Mouse (Mus musculus) ES-Bruce4 (cell line): ENCODE data around the gene Kif21a. TPM values are rescaled to one million over a fixed set of nuclear protein-coding genes. Genes with fewer than 3 reads are reported as not detected.

Experiments used
- H3K27ac ChIP-seq: 2 replicates; pipeline ENCODE4 v1.5.1; 2012; ENCODE audit warnings: low read length, inconsistent platforms; ENCODE audit not compliant: insufficient read depth
- H3K27me3 ChIP-seq: 2 replicates; pipeline ENCODE4 v1.6.1; 2012; ENCODE audit warnings: mild to moderate bottlenecking, low read length, inconsistent platforms; ENCODE audit not compliant: control insufficient read depth, poor library complexity, insufficient read depth, severe bottlenecking
- H3K36me3 ChIP-seq: 2 replicates; pipeline ENCODE4 v1.6.1; 2012; ENCODE audit warnings: inconsistent platforms, mild to moderate bottlenecking, low read length, moderate library complexity; ENCODE audit not compliant: control insufficient read depth, poor library complexity, insufficient read depth, severe bottlenecking
- H3K4me1 ChIP-seq: one replicate; pipeline ENCODE4 v1.8.1; 2011; ENCODE audit warnings: low read length; ENCODE audit not compliant: control insufficient read depth, insufficient read depth
- H3K4me3 ChIP-seq: 2 replicates; pipeline ENCODE4 v1.5.1; 2011; ENCODE audit warnings: low read depth, mild to moderate bottlenecking, low read length
- H3K9ac ChIP-seq: 2 replicates; pipeline ENCODE4 v1.6.1; 2012; ENCODE audit warnings: low read depth, mild to moderate bottlenecking, inconsistent platforms; ENCODE audit not compliant: poor library complexity, severe bottlenecking
- H3K9me3 ChIP-seq: replicated peaks from 2 replicates; pipeline ENCODE4 v1.6.1; 2012; ENCODE audit warnings: mild to moderate bottlenecking, low read length, inconsistent platforms; ENCODE audit not compliant: control insufficient read depth, poor library complexity, insufficient read depth, severe bottlenecking
- CTCF ChIP-seq: IDR thresholded peaks from one replicate; pipeline ENCODE4 v1.8.1; 2011; ENCODE audit warnings: low read depth, low read length
- EP300 ChIP-seq: IDR thresholded peaks from 2 replicates; pipeline ENCODE4 v1.6.1; 2011; ENCODE audit warnings: low read depth, low read length; ENCODE audit not compliant: insufficient read depth
- POLR2A ChIP-seq: IDR thresholded peaks from one replicate; pipeline ENCODE4 v1.8.1; 2011; ENCODE audit warnings: low read length; ENCODE audit not compliant: insufficient read depth
- polyA plus RNA-seq: library from polyadenylated mRNA; stranded (reverse); fragments of >200 nt; gene quantifications from 2 replicates; pipeline ENCODE4 v1.2.4, GENCODE M21; 2011; ENCODE audit warnings: low read depth; ENCODE audit not compliant: missing spikeins, insufficient read depth, insufficient read length

The Kif21a gene
- polyA plus RNA-seq, 1 experiment: 17.0 TPM

DNA sequence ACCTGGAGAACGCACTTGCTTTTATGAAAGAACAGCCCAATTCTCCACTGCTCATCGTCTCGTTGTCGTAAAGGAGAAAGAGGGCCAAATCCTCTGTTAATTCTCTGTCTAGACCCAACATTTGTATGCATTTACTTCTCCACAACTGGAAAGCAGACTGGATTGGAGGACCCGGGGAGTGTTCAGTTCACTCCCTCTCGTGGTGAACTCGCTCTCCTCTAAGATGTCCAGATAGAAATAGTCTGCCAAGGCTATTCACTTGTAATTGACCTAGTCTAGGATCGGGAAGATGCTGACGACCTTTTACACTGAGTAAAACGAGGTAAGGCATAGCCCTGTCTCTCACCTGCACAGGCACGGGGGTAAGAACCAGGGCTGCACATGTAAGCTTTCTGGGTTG lies 2.1 kb downstream of the Kif21a start:
- no peak overlapping the region for H3K9ac ChIP-seq
- H3K4me3 ChIP-seq: no peak overlapping the region
- H3K36me3 ChIP-seq: no peaks in the 10 kb centered on the region
- TF ChIP-seq CTCF: no peak
- TF ChIP-seq EP300: no peak
- no peak for TF ChIP-seq POLR2A
- H3K9me3 ChIP-seq: peaks cover 11% of the 10 kb centered on the region
- no peaks in the 10 kb centered on the region for H3K4me1 ChIP-seq
- H3K27me3 ChIP-seq: no peaks in the 10 kb centered on the region
- no peak overlapping the region for H3K27ac ChIP-seq

GRCm38 (mm10) chr15:91046506-91046905 lies 3.2 kb downstream of the Kif21a start:
- Histone ChIP-seq H3K4me3 (no peak overlapping the region), H3K4me1 (no peaks in the 10 kb centered on the region), H3K27ac (no peak overlapping the region), H3K9me3 (peaks cover 11% of the 10 kb centered on the region; the same call in 1 of the 2 replicates), H3K9ac (no peak overlapping the region), H3K27me3 (no peaks in the 10 kb centered on the region), H3K36me3 (no peaks in the 10 kb centered on the region)
- TF ChIP-seq EP300: no peak
- no peak for TF ChIP-seq POLR2A
- TF ChIP-seq CTCF: no peak

DNA sequence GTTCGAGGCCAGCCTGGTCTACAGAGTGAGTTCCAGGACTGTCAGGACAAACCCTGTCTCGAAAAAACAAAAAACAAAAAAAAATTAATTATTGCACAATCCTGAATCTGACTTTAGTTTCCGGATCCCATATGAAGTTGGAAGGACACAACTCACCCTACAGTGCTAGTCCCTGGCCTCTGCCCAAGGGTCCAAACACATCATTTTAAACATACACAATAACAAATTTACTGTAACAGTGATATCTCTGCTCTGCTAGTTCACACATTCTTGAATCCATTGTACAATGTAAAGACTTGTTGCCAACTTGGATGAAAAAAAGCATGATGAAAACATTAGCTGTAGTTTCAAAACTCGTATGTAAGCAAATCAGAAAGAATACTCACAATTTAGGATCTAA lies 6.5 kb downstream of the Kif21a start:
- Histone ChIP-seq H3K36me3 (no peaks in the 10 kb centered on the region), H3K9me3 (no peaks in the 10 kb centered on the region), H3K27me3 (no peaks in the 10 kb centered on the region), H3K27ac (no peak overlapping the region), H3K4me1 (no peaks in the 10 kb centered on the region), H3K9ac (no peak overlapping the region), H3K4me3 (no peak overlapping the region)
- TF ChIP-seq CTCF (no peak), EP300 (no peak), POLR2A (no peak)

DNA sequence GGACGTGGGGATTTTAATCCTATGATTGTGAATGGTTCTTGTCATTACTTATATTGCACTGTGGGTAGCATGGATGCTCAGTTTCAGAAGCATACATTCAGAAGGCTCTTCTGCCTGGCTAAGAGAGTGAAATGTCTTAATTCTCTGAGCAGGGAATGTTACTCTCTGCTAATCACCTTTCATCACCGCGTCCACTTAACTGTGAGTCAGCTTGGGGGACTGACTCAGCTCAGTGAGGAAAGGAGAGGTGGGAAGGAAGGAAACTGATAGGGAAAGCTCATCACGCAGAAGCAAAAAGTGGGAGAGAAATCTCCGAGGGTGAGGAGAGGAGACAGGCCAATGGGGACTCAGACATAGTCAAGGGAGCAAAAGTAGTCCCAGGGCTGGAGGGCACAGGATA lies 10.9 kb downstream of the Kif21a start:
- H3K9me3 ChIP-seq: no peaks in the 10 kb centered on the region
- H3K36me3 ChIP-seq: no peaks in the 10 kb centered on the region
- no peaks in the 10 kb centered on the region for H3K27me3 ChIP-seq
- no peaks in the 10 kb centered on the region for H3K4me1 ChIP-seq
- no peak overlapping the region for H3K9ac ChIP-seq
- no peak overlapping the region for H3K4me3 ChIP-seq
- H3K27ac ChIP-seq: no peak overlapping the region
- TF ChIP-seq POLR2A: no peak
- no peak for TF ChIP-seq CTCF
- no peak for TF ChIP-seq EP300

DNA sequence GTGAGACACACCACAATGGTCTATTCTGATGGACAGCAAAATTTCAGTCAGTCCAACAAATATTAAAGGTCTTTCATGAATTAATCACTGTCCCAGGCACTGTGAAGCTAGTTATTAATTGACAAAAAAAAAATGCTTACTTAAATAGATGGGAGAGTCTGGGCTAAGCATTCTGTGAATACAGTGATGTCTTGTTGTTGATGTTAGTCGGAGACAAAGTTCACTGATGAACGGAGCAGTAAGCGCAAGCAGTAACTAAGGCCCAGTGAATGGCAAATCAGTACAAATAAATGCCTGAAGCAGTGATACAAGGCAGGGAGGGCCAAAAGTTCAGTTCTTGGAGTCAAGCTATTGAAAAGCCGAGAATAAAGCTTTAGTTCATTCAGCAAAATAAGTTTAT lies 15.7 kb downstream of the Kif21a start:
- H3K36me3 ChIP-seq: no peaks in the 10 kb centered on the region
- H3K4me3 ChIP-seq: no peak overlapping the region
- no peaks in the 10 kb centered on the region for H3K4me1 ChIP-seq
- no peaks in the 10 kb centered on the region for H3K27me3 ChIP-seq
- no peak overlapping the region for H3K27ac ChIP-seq
- TF ChIP-seq POLR2A (no peak), EP300 (no peak), CTCF (no peak)
- H3K9me3 ChIP-seq: no peaks in the 10 kb centered on the region
- H3K9ac ChIP-seq: no peak overlapping the region

DNA sequence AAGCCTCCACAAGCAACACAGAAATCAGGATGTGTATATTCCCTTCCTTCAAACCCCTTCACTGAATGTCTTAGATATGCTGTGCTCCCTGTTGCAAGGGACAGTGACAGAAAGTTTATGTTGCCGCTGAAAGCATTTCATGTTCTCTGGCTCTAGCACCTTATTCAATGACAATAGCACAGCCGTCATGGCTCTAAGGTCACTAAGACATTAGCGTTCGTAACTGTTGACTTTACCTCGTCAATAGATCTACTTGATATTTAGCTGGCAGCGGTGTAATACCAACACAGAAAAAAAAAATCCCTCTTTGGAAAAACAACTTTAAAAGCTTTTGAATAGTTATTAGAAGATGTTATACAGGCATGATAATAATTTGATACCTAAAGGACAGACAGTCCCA lies 16.2 kb downstream of the Kif21a start:
- H3K9ac ChIP-seq: no peak overlapping the region
- H3K27ac ChIP-seq: no peak overlapping the region
- H3K4me1 ChIP-seq: no peaks in the 10 kb centered on the region
- H3K36me3 ChIP-seq: no peaks in the 10 kb centered on the region
- no peaks in the 10 kb centered on the region for H3K27me3 ChIP-seq
- H3K4me3 ChIP-seq: no peak overlapping the region
- no peak for TF ChIP-seq EP300
- TF ChIP-seq CTCF: no peak
- no peak for TF ChIP-seq POLR2A
- H3K9me3 ChIP-seq: no peaks in the 10 kb centered on the region
